Mouse (Mus musculus) urinary bladder, postnatal 36 days (tissue): ENCODE measurements around the gene Thap7.
"Not testable (repeated sequence)": the region's sequence is repeated elsewhere in the genome, so short reads cannot be mapped to it uniquely, and the experiment has no call there.

Source experiments
- DNase-seq, 2 experiments: peaks; one replicate each; pipeline ENCODE4 v3.0.0; 2022; ENCODE audit warnings: low spot score in 2 of 2, mixed read lengths in 1 of 2

Thap7 gene

GRCm38 (mm10) chr16:17532271-17532670 is 1.3 kb upstream of the Thap7 start:
- no peak for DNase-seq

GRCm38 (mm10) chr16:17529981-17530586 is 852 bp downstream of the Thap7 start:
- DNase-seq, result no peak

- no peak for DNase-seq
Measured at GRCm38 (mm10) chr16:17528276-17528675, 2.7 kb downstream of the Thap7 start.

- DNase-seq, result no peak
Measured at GRCm38 (mm10) chr16:17527606-17528005, 3.3 kb downstream of the Thap7 start.

- no peak for DNase-seq
Measured at GRCm38 (mm10) chr16:17526223-17526622, 4.7 kb downstream of the Thap7 start.

- DNase-seq, result no peak
Measured at GRCm38 (mm10) chr16:17525524-17525923, 5.4 kb downstream of the Thap7 start.

- DNase-seq, result no peak
Measured at GRCm38 (mm10) chr16:17524156-17524555, 6.8 kb downstream of the Thap7 start.

- DNase-seq, result no peak
Measured at GRCm38 (mm10) chr16:17518910-17519309, 12.0 kb downstream of the Thap7 start.

- no peak for DNase-seq
Measured at GRCm38 (mm10) chr16:17511431-17511830, 19.5 kb downstream of the Thap7 start.

GRCm38 (mm10) chr16:17510686-17511085 is 20.2 kb downstream of the Thap7 start:
- DNase-seq, result no peak

- no peak for DNase-seq
Measured at GRCm38 (mm10) chr16:17510143-17510542, 20.8 kb downstream of the Thap7 start.

- DNase-seq, result no peak
Measured at GRCm38 (mm10) chr16:17509240-17509597, 21.7 kb downstream of the Thap7 start.

- peak; percentile 89 for DNase-seq
Measured at GRCm38 (mm10) chr16:17508546-17509239, 22.2 kb downstream of the Thap7 start, which contains the start of gene Lztr1. Gene Lztr1, plus strand, starts transcription at chr16:17508688.

- DNase-seq, result not testable (repeated sequence)
Measured at GRCm38 (mm10) chr16:17508031-17508430, 22.9 kb downstream of the Thap7 start.

- no peak for DNase-seq
Measured at GRCm38 (mm10) chr16:17507018-17507552, 23.9 kb downstream of the Thap7 start.

- DNase-seq, result no peak
Measured at GRCm38 (mm10) chr16:17502681-17503080, 28.3 kb downstream of the Thap7 start.

GRCm38 (mm10) chr16:17499249-17499883 is 31.6 kb downstream of the Thap7 start:
- no peak for DNase-seq

- DNase-seq, result peak in 1 of 2 experiments; percentile 36
Measured at GRCm38 (mm10) chr16:17496499-17497305, 34.2 kb downstream of the Thap7 start.

GRCm38 (mm10) chr16:17491896-17492561 is 38.9 kb downstream of the Thap7 start:
- no peak for DNase-seq

- no peak for DNase-seq
Measured at GRCm38 (mm10) chr16:17491154-17491553, 39.8 kb downstream of the Thap7 start.

GRCm38 (mm10) chr16:17489469-17490111 is 41.3 kb downstream of the Thap7 start, which contains the start of gene Aifm3:
Gene Aifm3, plus strand, starts transcription at chr16:17489611.
- DNase-seq, result no peak
